1 mouse cellular context compared by ENCODE assay signal in genomic region chr5:121397187-121398145, GRCm38 (mm10).
TF ChIP-seq lines count a peak whose summit lies in the region.

Gene Naa25 (plus strand): TSS chr5:121397936.

TF ChIP-seq in MEL, 35 proteins besides CTCF, POLR2A, EP300 and RAD21 (continued from another document):
- no peak for TF ChIP-seq USF1 (IDR thresholded peaks at IDR 0.05; ENCODE audit: low read depth, low read length)
- peak; percentile 61 for TF ChIP-seq KAT2A (conservative IDR thresholded peaks at IDR 0.05; ENCODE audit: low read depth, low read length)
- no peak for TF ChIP-seq CHD1 (IDR thresholded peaks at IDR 0.05; ENCODE audit: low read depth, low read length)
- TF ChIP-seq ZC3H11A (IDR thresholded peaks at IDR 0.05; ENCODE audit: low read depth, low read length), result no peak
- peak; percentile 86 for TF ChIP-seq TBP (IDR thresholded peaks at IDR 0.05; ENCODE audit: low read depth, low read length)
